Mouse (Mus musculus): Measurements from ENCODE around the gene Zfp462.
"Not testable (repeated sequence)": the region's sequence is repeated elsewhere in the genome, so short reads cannot be mapped to it uniquely, and the experiment has no call there.

DNA sequence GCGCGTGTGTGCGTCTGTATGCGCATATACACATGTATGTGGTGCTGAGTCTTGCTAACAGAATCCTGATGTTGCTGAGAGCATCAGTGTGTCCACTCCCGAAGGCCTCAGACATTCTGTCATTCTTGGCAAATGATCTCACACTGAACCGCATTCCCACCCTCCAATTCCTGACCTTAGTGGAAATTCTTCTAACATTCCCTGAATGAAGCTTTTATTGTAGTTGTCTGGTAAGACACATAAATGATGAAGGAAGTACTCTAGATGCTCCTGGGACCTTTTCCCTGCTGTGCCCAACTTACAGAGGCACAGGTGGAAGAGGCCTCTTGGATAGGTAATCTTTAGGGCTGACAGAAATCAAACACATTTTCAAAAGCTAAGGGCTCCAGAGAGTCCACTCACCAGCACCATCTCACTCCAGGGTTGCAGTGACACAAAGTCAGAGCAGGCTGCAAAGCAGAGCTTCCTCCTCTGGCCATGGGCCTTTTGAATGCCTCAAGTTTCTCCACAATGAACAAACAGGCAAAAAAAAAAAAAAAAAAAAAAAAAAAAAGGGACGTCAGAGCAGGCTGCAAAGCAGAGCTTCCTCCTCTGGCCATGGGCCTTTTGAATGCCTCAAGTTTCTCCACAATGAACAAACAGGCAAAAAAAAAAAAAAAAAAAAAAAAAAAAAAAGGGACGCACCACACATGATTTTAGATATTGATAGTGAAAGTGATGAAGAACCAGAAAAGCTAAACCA, 17.4 kb upstream of the Zfp462 start:
- TF ChIP-seq ZNF384 (IDR thresholded peaks at IDR 0.05; ENCODE audit: low read depth, low read length): peak; percentile 54; the same call in 1 of the 2 replicates
- not testable (repeated sequence) for TF ChIP-seq ZC3H11A (IDR thresholded peaks at IDR 0.05; ENCODE audit: borderline replicate concordance, low read depth, low read length)

Data from ES-E14 (cell line).